8 mouse cellular contexts compared by ENCODE assay signal in genomic region chr1:39535515-39536311, GRCm38 (mm10). TPM values are rescaled to one million over a fixed set of nuclear protein-coding genes. Genes with fewer than 3 reads are reported as not detected.
DNase-seq lines count a peak whose midpoint lies in the region; ATAC-seq lines count a peak whose summit lies in the region.

No protein-coding gene starts in this region.

- peak; percentile 96 for DNase-seq in adipocyte (ENCODE audit: low spot score)
- DNase-seq in embryo, embryonic 10 days (ENCODE audit: low spot score) = peak; percentile 100
- DNase-seq in gastrocnemius, postnatal 10 days = peak; percentile 98
- peak; percentile 98 for DNase-seq in induced T-regulatory cell, adult 2 months (ENCODE audit: low read depth)
- peak; percentile 91 to 99 for DNase-seq in left cerebral cortex, adult 9 months (ENCODE audit: low spot score in 2 of 2)
- DNase-seq in right cerebral cortex, postnatal 14 days = peak; percentile 98
- DNase-seq in urinary bladder, postnatal 36 days (ENCODE audit: low spot score in 2 of 2) = peak; percentile 98

- peak; percentile 99 for ATAC-seq in megakaryocyte progenitor cell, adult 5-6 weeks (replicated peaks; ENCODE audit: poor library complexity)

RNA-seq across cellular contexts. Expression of gene Cnot11, which starts 0.9 kb away (rescaled TPM):
- total RNA-seq in gastrocnemius, postnatal 10 days (2021) = 10 to 100 TPM; 19.2 to 19.6 TPM
- total RNA-seq in megakaryocyte progenitor cell, adult 5-6 weeks (2015) = 24.4 and 32.5 TPM in 2 replicates
- total RNA-seq in megakaryocyte progenitor cell, adult 5-6 weeks (2017) = 25.4 and 29.1 TPM in 2 replicates

RNA-seq across cellular contexts. Expression of gene Rnf149, which starts 41.5 kb away (rescaled TPM):
- total RNA-seq in gastrocnemius, postnatal 10 days (2021) = 10 to 100 TPM in 1 of 2 experiments, 1 to 10 TPM in 1; 9.3 to 11.2 TPM
- 22.3 and 27.5 TPM in 2 replicates for total RNA-seq in megakaryocyte progenitor cell, adult 5-6 weeks (2015)
- total RNA-seq in megakaryocyte progenitor cell, adult 5-6 weeks (2017) = 32.7 and 35.9 TPM in 2 replicates

RNA-seq across cellular contexts. Expression of gene Tbc1d8, which starts 57.2 kb away (rescaled TPM):
- 10 to 100 TPM in 1 of 2 experiments, 1 to 10 TPM in 1; 10.0 to 13.0 TPM for total RNA-seq in gastrocnemius, postnatal 10 days (2021)
- total RNA-seq in megakaryocyte progenitor cell, adult 5-6 weeks (2015) = 27.7 and 29.1 TPM in 2 replicates
- total RNA-seq in megakaryocyte progenitor cell, adult 5-6 weeks (2017) = 13.0 and 15.9 TPM in 2 replicates

Comparison
In these comparisons a context has a peak if more than half of its experiments do, and no peak if none do; other contexts are left out.
1. Peak in every context shown above with its lines: DNase-seq and ATAC-seq.